Mouse (Mus musculus): ENCODE measurements around the gene H1f0. TPM values are rescaled to one million over a fixed set of nuclear protein-coding genes. Genes with fewer than 3 reads are reported as not detected.

Gene H1f0
- polyA plus RNA-seq, 1 experiment from 2014 or later: 95.5 TPM

DNA sequence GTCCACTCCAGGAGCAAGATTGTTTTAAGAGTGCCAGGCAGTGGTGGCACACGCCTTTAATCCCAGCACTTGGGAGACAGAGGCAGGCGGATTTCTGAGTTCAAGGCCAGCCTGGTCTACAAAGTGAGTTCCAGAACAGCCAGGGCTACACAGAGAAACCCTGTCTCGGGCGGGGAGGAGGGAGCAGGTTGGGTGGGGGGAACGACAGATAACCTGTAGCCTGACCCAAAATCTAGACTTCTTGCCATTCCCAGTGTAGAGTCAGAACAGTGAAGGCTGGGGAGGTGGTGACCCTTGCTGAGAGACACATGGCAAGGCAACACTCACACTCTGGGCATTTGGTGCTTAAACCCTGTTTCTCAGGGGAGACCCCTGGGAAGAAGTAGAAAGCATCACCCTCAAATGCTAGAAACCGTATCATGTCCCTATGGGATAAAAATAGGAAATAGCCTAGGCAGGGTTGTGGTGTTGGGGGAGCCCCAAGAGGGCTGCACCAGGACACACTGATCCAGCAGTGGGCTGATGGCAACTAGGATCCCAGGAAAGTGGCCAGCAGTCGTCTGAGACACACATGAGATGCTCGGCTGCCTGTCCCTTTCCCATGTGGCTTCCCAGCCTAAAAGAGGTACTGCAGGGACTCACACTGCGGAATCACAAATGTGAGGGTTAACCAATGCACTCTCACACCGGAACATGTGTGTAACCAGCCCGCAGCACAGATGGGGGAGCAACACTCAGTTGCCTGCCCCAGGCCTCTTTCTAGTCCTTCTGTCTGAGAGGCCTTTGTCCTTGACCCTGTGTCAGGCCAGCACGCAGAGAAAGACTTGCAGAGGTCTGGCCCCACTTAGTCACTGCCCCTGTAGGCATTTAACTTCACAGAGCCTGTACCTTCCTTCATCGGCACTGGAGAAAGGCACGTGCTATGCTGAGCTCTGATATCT is 38.8 kb upstream of the H1f0 start:
- CTCF ChIA-PET: interaction anchor here (1.4 to 3.0 kb wide), 2 partner anchors 13 to 49 kb away, joined by 5 to 10 read pairs; no protein-coding TSS in a partner anchor
- POLR2A ChIA-PET: interaction anchor here (0.6 to 1.7 kb wide), 3 partner anchors 12 to 1148 kb away, joined by 3 to 6 read pairs (median 3); no protein-coding TSS in a partner anchor
- ATAC-seq: no peak
- H3K27me3 ChIP-seq: no peaks in the 10 kb centered on the region
- in situ Hi-C loops (cut with MboI; ENCODE audit: low pct_unique_long_range_greater_than_20kb): no loop called here
- TF ChIP-seq CTCF (IDR thresholded peaks at IDR 0.05): no peak
- DNase-seq (ENCODE audit: low read depth, low spot score): no peak

DNA sequence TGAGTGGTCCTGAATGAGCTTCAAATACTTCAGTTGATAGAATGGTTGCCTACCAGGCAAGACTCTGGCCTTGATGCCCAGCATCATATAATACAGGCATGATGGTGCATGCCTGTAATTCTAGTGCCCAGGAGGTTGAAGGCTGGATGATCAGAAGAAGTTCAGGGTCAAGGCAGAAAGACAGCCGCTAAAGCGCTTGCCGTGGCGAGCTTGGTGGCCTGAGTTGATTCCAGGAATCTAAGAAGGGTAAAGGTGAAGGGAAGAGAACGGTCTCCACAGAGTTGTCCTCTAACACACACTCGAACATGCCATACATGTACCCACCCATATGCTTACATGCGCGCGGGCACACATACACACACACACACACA is 38.2 kb upstream of the H1f0 start:
- H3K27me3 ChIP-seq: no peaks in the 10 kb centered on the region
- in situ Hi-C loops (cut with MboI; ENCODE audit: low pct_unique_long_range_greater_than_20kb): no loop called here
- ChIA-PET POLR2A (interaction anchor here (0.6 to 1.3 kb wide), 2 partner anchors 13 to 1148 kb away, joined by 3 read pairs; no protein-coding TSS in a partner anchor), CTCF (interaction anchor here (3.0 kb wide), 1 partner anchor 48 kb away, joined by 10 read pairs; no protein-coding TSS in a partner anchor)
- ATAC-seq: no peak
- no peak for TF ChIP-seq CTCF (IDR thresholded peaks at IDR 0.05)
- DNase-seq (ENCODE audit: low read depth, low spot score): no peak

DNA sequence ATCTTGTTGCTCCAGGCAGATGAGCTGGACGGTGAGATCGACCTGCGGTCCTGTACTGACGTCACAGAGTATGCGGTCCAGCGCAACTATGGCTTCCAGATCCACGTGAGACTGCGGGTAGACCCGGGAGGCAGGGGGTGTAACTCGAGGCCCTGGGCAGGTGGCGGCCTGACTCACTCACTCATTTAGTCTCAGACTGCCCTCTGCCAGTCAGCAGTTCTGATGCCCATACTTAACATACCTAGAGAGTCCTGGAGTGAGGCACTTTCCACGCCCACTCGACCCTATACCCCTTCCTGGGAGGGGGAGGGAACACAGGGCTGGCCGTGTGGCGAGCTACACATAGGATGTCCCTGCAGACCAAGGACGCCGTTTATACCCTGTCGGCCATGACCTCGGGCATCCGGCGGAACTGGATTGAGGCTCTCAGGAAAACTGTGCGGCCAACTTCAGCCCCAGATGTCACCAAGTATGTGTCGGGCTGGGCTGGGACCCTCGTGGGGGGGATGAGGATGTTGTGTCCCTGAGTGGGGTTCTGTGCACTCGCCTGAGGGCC is 37.2 kb upstream of the H1f0 start:
- ChIA-PET CTCF (interaction anchor here (3.0 kb wide), 1 partner anchor 47 kb away, joined by 10 read pairs; no protein-coding TSS in a partner anchor), POLR2A (interaction anchor here (1.3 kb wide), 1 partner anchor 14 kb away, joined by 3 read pairs; no protein-coding TSS in a partner anchor)
- H3K27me3 ChIP-seq: no peaks in the 10 kb centered on the region
- ATAC-seq: no peak
- no peak for DNase-seq (ENCODE audit: low read depth, low spot score)
- TF ChIP-seq CTCF (IDR thresholded peaks at IDR 0.05): no peak
- in situ Hi-C loops (cut with MboI; ENCODE audit: low pct_unique_long_range_greater_than_20kb): no loop called here

DNA sequence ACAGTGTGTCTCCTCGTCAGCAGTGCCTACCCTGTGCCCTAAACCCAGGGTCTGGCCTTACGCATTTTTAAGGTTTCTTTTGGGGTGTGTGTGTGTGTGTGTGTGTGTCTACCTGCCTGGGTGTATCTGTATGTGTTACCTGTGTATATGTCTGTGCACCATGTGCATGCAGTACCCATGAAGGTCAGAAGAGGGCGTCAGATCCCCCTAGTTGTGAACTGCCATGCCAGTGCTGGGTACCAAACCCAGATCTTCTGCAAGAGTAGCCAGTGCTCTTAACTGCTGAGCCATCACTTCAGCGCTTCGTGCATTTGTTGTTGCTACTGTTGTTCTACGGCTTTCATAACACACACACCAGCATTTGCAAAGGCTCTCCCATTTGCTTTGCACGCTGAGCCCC is 36.0 kb upstream of the H1f0 start:
- no peak for ATAC-seq
- no peak for TF ChIP-seq CTCF (IDR thresholded peaks at IDR 0.05)
- H3K27me3 ChIP-seq: no peaks in the 10 kb centered on the region
- in situ Hi-C loops (cut with MboI; ENCODE audit: low pct_unique_long_range_greater_than_20kb): no loop called here
- no peak for DNase-seq (ENCODE audit: low read depth, low spot score)
- POLR2A ChIA-PET: no interaction called here
- CTCF ChIA-PET: interaction anchor here (3.0 kb wide), 1 partner anchor 46 kb away, joined by 10 read pairs; no protein-coding TSS in a partner anchor

DNA sequence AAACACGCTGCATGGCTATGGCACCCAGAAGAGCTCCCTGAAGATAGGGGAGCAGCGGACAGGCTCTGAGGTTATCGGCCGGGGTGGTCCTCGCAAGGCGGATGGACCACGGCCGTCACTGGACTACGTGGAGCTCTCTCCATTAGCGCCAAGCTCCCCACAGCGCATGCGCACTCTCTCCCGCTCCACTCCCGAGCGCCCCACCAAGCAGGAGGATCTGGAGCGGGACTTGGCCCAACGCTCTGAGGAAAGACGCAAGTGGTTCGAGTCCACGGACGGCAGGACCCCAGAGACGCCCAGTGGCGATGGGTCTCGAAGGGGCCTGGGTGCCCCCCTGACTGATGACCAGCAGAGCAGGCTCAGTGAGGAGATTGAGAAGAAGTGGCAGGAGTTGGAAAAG is 35.3 kb upstream of the H1f0 start:
- no peak for ATAC-seq
- ChIA-PET CTCF (interaction anchor here (1.6 kb wide), 1 partner anchor 9 kb away, joined by 4 read pairs; no protein-coding TSS in a partner anchor), POLR2A (no interaction called here)
- no peak for DNase-seq (ENCODE audit: low read depth, low spot score)
- no peak for TF ChIP-seq CTCF (IDR thresholded peaks at IDR 0.05)
- in situ Hi-C loops (cut with MboI; ENCODE audit: low pct_unique_long_range_greater_than_20kb): no loop called here
- no peaks in the 10 kb centered on the region for H3K27me3 ChIP-seq

DNA sequence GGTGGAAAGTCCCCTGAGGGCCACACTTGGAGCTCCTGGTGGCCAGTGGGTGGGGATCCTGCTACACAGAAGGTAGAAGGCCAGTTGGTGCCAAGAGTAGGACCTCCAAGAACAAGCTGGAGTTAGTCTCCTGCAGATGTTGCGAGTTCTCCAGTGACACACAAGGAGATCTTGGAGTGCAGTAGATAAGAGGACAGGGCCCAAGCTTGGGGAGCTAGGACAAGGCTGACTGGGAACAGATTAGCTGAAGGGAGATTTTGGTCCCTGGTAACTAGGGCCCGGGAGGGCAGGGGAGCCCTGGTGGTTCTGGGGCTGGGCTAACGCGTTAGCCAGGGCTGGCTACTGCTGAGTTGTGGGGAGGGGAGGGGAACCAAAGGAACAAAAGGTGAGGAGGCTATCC is 32.3 kb upstream of the H1f0 start:
- no peak for TF ChIP-seq CTCF (IDR thresholded peaks at IDR 0.05)
- ChIA-PET CTCF (interaction anchor here (0.9 to 1.5 kb wide), 2 partner anchors 8 to 43 kb away, joined by 3 to 4 read pairs; no protein-coding TSS in a partner anchor), POLR2A (no interaction called here)
- H3K27me3 ChIP-seq: no peaks in the 10 kb centered on the region
- ATAC-seq: no peak
- in situ Hi-C loops (cut with MboI; ENCODE audit: low pct_unique_long_range_greater_than_20kb): no loop called here
- no peak for DNase-seq (ENCODE audit: low read depth, low spot score)

DNA sequence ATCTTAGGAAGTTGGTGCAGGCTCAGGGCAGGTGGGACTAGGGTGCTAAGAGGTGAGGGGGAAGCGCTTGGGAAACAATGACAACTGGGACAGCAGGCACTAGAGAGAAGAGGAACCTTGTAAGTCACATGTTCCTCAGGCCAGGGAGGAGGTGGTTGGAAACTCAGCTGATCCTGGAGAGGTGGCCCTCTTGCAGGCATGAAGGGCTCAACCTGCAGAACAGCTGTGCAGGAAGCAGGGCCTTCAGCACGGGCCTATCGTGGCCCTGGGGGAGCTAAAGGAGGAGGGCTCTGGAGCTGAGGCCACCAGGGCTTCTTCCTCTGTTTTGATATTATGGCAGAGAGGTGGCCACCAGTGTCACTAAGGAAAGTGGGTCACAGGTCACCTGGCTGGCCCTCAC is 31.6 kb upstream of the H1f0 start:
- ATAC-seq: no peak
- in situ Hi-C loops (cut with MboI; ENCODE audit: low pct_unique_long_range_greater_than_20kb): no loop called here
- no peak for DNase-seq (ENCODE audit: low read depth, low spot score)
- CTCF ChIA-PET: interaction anchor here (1.5 kb wide), 1 partner anchor 8 kb away, joined by 4 read pairs; no protein-coding TSS in a partner anchor
- POLR2A ChIA-PET: no interaction called here
- TF ChIP-seq CTCF (IDR thresholded peaks at IDR 0.05): no peak
- no peaks in the 10 kb centered on the region for H3K27me3 ChIP-seq

DNA sequence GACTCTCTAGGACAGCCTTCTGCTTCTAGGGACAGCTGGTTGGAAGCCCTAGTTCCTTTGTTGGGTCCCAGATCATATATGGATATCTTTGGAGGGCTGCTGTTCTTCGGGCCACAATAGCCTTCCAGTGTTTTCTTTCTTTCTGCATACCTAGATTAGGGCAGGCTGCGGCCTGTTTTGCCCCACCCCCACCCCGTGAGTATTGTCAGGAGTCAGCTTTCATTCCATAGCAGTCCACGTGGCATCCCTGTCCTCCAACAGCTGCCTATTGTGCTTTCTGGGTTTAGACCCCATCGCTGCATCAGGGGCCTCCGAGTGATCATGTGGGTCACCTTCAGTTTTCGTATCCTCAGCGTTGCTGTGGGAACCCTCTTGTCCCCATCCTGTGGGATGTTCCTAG is 29.9 kb upstream of the H1f0 start:
- H3K27me3 ChIP-seq: no peaks in the 10 kb centered on the region

DNA sequence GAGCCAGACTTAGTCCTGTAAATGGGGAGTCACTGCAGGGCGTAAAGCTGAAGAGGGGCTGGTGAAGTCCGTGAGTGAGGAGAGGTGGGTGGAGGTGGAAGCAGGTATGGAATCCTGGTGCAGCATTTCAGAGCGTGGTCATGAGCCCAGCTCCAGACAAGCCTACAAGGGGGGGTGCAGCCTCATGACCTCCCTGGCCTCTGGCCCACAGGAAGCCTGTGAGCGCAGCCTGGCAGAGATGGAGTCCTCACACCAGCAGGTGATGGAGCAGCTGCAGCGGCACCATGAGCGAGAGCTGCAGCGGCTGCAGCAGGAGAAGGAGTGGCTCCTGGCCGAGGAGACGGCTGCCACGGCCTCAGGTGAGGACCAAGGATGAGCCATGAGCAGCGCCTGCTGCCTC is 28.7 kb upstream of the H1f0 start:
- ATAC-seq (no peak), DNase-seq (ENCODE audit: low read depth, low spot score) (no peak)
- TF ChIP-seq CTCF (IDR thresholded peaks at IDR 0.05): no peak
- CTCF ChIA-PET: no interaction called here
- POLR2A ChIA-PET: interaction anchor here (1.5 kb wide), 1 partner anchor 13 kb away, joined by 5 read pairs; no protein-coding TSS in a partner anchor
- in situ Hi-C loops (cut with MboI; ENCODE audit: low pct_unique_long_range_greater_than_20kb): no loop called here
- H3K27me3 ChIP-seq: no peaks in the 10 kb centered on the region

More for the DNA sequence above, 29.9 kb upstream of the H1f0 start:
- no peak for TF ChIP-seq CTCF (IDR thresholded peaks at IDR 0.05)
- POLR2A ChIA-PET: no interaction called here
- in situ Hi-C loops (cut with MboI; ENCODE audit: low pct_unique_long_range_greater_than_20kb): no loop called here
- no peak for DNase-seq (ENCODE audit: low read depth, low spot score)
- no peak for ATAC-seq
- CTCF ChIA-PET: no interaction called here

DNA sequence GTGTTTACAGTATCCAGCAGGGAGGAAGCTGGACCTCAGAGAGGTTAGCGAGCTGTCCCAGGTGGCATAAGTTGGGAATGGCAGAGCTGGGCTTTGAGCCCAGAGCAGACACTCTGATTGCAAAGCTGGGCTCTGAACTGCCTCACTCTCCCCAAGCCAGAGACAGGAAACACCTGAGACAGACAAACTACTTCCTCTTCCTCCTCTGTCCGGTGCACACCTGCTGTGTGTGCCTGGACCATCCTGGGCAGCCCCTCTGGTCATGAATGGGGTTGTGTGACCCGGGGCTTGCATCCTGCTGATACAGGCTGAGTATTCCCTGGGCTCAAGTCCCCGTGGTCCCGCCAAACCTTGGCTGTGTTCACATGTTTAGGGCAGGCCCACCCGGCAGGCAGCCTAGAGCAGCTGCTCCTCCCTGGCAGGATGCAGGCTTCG is 27.9 kb upstream of the H1f0 start:
- in situ Hi-C loops (cut with MboI; ENCODE audit: low pct_unique_long_range_greater_than_20kb): no loop called here
- no peak for DNase-seq (ENCODE audit: low read depth, low spot score)
- POLR2A ChIA-PET: interaction anchor here (0.5 to 1.5 kb wide), 2 partner anchors 12 to 106 kb away, joined by 3 to 5 read pairs; no protein-coding TSS in a partner anchor
- no peak for ATAC-seq
- TF ChIP-seq CTCF (IDR thresholded peaks at IDR 0.05): no peak
- H3K27me3 ChIP-seq: no peaks in the 10 kb centered on the region
- CTCF ChIA-PET: no interaction called here

All from Patski (cell line).